Mouse (Mus musculus) kidney, adult 11 months (tissue): ENCODE results near the gene Slc22a8.

Source experiments
- DNase-seq: peaks from one replicate; pipeline ENCODE4 v3.0.0; 2022

Slc22a8 gene

GRCm38 (mm10) chr19:8590954-8591353, at the start of gene Slc22a8:
Gene Slc22a8 (plus strand): TSS chr19:8591254.
- DNase-seq = no peak

- no peak for DNase-seq
Observed at GRCm38 (mm10) chr19:8558897-8559296, 32.2 kb upstream of the Slc22a8 start.

- no peak for DNase-seq
Observed at GRCm38 (mm10) chr19:8564021-8564420, 27.0 kb upstream of the Slc22a8 start.

GRCm38 (mm10) chr19:8564469-8564868, 26.6 kb upstream of the Slc22a8 start:
- DNase-seq = no peak

GRCm38 (mm10) chr19:8565262-8565661, 25.8 kb upstream of the Slc22a8 start:
- no peak for DNase-seq

GRCm38 (mm10) chr19:8565985-8566384, 25.1 kb upstream of the Slc22a8 start:
- DNase-seq = no peak

- DNase-seq = peak; percentile 45
Observed at GRCm38 (mm10) chr19:8567104-8567880, 23.8 kb upstream of the Slc22a8 start.

GRCm38 (mm10) chr19:8569453-8569863, 21.6 kb upstream of the Slc22a8 start:
- DNase-seq = no peak

- DNase-seq = peak; percentile 75
Observed at GRCm38 (mm10) chr19:8570341-8571040, 20.6 kb upstream of the Slc22a8 start.

- peak; percentile 50 for DNase-seq
Observed at GRCm38 (mm10) chr19:8571746-8572145, 19.3 kb upstream of the Slc22a8 start.

- no peak for DNase-seq
Observed at GRCm38 (mm10) chr19:8572485-8572884, 18.6 kb upstream of the Slc22a8 start.

GRCm38 (mm10) chr19:8577432-8577831, 13.6 kb upstream of the Slc22a8 start:
- no peak for DNase-seq

GRCm38 (mm10) chr19:8578293-8578969, 12.6 kb upstream of the Slc22a8 start:
- peak; percentile 30 for DNase-seq

GRCm38 (mm10) chr19:8578970-8579342, 12.1 kb upstream of the Slc22a8 start:
- DNase-seq = no peak

- no peak for DNase-seq
Observed at GRCm38 (mm10) chr19:8585298-8585697, 5.8 kb upstream of the Slc22a8 start.

GRCm38 (mm10) chr19:8585899-8586298, 5.2 kb upstream of the Slc22a8 start:
- no peak for DNase-seq

- no peak for DNase-seq
Observed at GRCm38 (mm10) chr19:8586350-8586749, 4.7 kb upstream of the Slc22a8 start.

- no peak for DNase-seq
Observed at GRCm38 (mm10) chr19:8587315-8587714, 3.7 kb upstream of the Slc22a8 start.

- no peak for DNase-seq
Observed at GRCm38 (mm10) chr19:8592155-8592554, 1.1 kb downstream of the Slc22a8 start.

- DNase-seq = peak; percentile 80
Observed at GRCm38 (mm10) chr19:8592873-8593408, 1.9 kb downstream of the Slc22a8 start.

- peak; percentile 58 for DNase-seq
Observed at GRCm38 (mm10) chr19:8593833-8594232, 2.8 kb downstream of the Slc22a8 start.

- no peak for DNase-seq
Observed at GRCm38 (mm10) chr19:8594518-8594917, 3.5 kb downstream of the Slc22a8 start.

GRCm38 (mm10) chr19:8597269-8597668, 6.2 kb downstream of the Slc22a8 start:
- no peak for DNase-seq
